Mouse (Mus musculus): ENCODE results near the gene Mtrex.
A peak's percentile ranks its signal among the peaks of the same experiment; 100 is the strongest.

Gene Mtrex

DNA sequence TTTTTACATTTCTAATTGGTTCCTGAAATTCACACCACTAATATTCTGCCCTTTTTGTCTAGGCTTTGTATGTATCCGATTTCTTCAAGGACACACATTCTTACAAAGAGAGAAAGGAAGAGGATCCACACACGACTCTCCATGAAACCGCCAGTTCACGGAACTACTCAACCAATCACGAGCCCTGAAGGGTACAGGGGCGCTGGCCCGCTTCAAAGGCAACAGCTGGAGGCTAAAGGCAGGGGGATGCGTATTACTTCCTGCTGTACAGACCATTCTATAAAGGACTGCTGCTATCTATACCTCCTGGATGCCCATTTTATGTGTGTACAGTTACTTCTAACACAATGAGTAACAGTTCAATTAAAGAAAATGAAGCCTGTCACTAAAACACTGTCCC, 59.8 kb downstream of the Mtrex start:
- DNase-seq, result no peak

DNA sequence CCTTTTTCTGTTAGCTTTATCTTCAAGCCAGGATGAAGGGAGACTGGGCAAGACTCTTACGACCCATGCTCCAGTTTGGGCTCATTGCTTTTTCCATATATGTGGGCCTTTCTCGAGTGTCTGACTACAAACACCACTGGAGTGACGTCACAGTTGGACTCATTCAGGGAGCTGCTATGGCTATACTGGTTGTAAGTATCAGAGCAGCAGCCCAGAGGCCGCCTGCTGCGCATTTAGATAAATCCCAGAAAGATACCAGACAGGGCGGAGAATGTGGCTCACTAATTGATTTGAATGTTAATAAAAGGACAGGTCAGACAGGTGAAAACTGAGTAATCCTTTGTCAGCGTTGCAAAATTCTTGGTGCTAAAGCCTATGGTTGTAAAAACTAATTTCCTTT, 60.4 kb downstream of the Mtrex start:
- no peak for DNase-seq

DNA sequence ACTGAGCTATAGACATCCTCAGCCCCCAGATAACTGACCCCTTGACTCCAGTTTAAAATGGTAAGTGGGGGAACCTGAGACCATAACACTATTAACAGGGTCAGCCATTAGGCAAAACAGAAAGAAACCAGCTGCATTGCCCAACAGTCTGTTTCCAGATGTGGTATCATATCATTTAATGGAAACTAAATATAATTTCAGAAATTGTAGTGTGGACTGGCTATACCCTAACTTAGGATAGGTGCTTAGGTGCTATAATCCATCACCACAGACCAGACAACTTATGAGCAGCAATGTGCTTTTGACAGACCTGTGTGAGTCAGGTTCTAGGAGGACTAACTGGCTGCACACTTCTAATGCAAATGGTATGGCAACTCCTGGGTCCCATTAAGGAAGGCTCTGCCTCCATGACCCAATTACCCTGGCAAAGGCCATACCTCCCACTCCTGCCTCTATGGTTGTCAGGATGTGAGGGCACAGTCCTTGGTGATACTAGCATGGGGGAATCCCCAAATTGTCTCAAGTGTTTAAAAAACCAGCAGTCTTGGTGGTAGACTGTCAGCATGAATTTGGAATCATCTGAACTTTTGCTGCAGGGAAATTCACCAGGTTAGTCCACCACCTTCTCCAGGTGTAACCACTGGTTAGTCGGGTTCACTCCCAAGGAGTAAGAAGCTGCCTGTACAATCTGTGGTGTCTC, 64.1 kb downstream of the Mtrex start:
- no peak for DNase-seq

DNA sequence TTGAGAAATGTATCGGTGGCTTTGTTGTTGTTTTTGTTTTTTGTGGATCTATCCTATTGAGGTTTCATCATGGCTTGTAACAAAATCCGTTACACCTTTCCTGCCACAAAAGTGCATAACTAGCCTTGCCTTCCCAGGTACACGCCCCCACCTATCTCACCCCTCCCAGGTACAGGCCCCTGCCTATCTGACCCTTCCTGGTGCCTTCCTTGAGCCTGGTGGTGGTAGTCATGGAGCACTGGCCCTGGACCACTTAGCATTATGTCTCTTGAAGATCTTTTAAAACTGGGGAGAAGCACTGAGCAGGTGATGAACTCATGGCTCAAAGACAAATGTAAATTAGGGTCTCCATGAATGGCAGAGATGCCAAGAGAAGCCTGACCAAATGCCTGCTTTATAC, 64.9 kb downstream of the Mtrex start:
- DNase-seq, result no peak

DNA sequence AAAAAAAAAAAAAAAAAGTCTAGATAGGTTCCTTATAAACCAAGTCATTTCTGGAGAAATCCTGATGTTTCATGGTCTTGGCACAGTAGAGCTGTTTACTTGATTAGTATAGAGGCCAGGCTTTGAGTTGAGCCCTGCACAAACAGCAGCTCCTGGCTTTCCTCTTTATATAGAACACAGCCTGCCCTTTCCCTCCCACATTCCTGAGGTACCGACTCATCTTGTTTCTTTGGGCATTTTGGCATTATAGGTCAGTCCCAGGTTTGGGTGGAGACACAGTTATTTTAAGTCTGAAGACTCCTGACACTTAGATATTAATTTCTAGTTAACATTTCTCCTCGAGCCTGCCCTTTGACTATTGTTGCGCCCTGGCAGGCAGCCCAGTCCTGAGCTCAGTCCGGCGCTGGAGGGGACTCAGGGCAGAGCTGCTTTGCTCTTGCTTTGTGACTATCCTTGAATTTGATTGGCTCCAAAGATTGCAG, 65.3 kb downstream of the Mtrex start:
- peak; percentile 72 to 82 for DNase-seq

DNA sequence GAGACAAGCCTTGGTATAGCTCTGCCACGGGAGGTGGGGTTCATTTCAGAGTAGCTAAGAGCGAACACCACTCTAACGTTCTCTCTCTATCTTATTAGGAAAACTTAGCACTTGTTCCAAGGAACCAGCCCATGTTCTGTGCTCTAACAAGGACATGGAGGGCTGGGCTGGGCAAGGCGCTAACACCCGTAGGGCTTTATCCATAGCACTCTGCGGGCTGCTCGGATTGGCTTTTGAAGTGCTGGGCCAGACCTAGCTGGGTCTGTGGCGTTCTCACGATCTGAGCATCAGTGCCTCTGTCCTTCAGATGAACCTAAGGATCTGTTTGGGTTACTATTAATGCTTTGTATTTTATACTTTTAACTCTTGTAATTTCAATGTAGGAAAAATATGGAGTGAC, 66.3 kb downstream of the Mtrex start:
- DNase-seq, result no peak

DNA sequence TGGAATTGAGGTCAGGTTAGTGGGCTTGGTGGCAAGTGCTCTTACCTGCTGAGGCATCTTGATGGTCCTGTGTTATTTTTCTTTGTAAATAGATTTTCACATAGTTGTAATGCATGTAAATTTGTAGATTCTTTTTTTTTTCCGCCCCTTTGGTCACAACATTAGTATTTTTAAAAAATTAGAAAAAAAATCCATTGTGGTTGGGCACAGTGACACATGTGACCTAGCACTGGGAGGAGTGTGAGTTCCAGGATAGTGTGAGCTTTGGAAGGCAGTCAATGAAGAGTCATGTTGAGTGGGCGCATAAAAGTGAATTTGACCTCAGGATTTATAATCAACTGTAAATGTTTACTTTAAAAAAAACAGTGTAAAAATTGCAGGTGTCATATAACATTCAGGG, 66.8 kb downstream of the Mtrex start:
- DNase-seq, result no peak

DNA sequence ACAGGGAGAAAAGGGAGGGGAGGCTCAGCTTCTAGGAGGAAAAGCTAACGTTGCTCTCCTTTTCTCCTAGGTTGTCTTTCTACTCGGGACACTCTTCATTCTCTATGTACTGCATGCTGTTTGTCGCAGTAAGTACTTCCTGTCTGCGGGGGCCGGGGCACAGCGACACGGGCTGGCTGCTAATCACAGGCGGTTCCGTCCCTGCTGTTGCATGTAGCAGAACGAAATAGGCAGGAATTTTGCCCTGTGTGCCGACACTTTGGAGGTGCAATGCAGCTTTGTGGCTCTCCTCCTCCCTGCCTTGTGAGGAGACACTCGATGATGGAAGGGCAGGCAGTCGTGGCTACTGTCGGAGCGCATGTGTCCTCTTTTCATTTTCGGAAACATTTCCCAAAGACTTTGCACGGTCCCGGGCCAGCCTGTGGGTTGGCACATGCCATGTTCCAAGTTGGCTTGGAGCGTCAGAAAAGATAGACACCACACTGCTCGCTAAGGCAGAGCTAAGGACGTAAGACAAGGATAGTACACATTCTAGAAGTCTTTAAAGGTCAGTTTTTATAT, 67.5 kb downstream of the Mtrex start:
- no peak for DNase-seq

DNA sequence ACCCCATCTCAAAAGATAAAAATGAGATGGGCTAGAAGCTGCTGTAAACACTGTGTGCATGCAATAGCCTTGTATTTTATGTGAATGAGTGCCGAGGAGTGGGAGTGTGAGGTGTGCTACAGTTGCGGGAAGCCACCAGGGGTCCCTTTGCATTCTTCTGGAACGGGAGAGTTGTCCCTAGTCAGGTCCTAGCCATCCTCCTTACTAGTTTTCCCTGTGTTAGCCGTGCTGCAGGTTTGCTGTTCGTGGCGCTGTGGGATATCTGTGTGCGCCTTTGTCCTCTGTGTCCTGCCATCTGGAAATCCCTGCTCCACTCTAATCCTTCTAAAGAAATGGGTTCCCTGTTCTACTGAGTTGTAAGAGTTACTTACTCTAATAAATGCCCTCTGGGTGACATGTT, 69.3 kb downstream of the Mtrex start:
- DNase-seq, result no peak

DNA sequence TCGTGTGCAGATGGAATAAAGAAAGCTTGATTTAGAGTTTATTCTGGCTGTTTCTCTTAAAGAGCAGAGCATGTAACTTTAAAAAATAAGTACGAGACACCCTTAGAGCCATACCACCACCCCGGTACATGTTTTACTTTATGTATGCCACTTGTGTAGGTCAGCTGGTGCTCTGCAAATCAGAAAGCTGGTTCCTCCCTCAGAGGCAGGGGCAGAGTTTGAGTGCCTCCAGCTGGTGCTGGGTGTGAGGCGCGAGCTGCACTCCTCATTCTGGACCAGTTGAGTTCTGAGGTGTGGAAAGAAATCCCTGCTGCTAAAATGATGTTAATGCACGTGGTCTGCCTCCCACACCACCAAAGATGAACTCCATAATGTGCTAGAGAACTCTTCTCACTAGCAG, 72.8 kb downstream of the Mtrex start:
- peak in 1 of 2 experiments; percentile 24 for DNase-seq

DNA sequence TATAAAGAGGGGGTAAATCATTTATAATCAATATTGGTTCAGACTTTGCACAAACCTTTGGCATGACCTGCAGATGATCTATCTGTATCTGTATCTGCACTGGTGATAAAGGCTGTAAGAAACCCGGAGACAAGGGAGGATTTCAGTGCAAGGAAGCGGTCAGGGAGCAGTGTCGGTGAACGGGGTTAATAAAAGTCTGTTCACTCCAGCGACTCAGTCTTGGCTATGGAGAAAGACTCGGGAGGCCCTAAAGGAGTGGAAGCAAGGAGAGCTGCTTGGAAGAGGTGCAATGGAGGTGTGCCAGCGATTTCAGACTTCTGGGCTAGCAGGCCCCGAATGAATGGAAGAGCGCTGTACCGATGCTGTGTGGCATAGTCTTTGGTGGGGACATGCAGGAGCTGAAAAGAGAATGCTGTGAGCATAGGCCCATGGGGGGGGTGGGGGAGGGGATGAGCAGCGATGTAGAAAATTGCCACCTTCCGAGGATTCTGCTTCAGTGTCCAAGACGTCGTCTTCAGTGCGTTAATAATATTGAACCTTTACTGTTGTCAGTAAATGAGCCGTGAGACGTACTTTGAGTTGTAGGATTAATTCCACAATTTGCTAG, 73.4 kb downstream of the Mtrex start:
- no peak for DNase-seq

DNA sequence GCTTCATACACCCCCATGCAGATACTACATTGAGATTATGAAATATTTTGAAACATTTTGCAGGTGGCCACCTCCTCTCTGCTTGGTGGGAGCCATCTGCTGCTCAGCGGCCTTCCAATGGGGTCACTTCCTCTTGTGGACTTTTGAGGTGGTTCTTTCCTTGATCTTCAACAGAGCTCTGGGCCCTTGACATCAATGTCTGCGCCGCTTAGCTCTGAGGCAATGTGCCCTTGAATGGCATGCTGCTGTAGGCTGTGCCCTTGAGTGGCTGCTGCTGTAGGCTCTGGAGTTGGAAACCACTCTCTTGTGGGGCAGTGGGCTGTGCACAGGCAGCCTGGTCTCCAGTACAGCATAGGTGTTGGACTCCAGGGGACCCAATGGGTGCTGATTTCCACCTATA, 81.3 kb downstream of the Mtrex start:
- DNase-seq, result no peak

DNA sequence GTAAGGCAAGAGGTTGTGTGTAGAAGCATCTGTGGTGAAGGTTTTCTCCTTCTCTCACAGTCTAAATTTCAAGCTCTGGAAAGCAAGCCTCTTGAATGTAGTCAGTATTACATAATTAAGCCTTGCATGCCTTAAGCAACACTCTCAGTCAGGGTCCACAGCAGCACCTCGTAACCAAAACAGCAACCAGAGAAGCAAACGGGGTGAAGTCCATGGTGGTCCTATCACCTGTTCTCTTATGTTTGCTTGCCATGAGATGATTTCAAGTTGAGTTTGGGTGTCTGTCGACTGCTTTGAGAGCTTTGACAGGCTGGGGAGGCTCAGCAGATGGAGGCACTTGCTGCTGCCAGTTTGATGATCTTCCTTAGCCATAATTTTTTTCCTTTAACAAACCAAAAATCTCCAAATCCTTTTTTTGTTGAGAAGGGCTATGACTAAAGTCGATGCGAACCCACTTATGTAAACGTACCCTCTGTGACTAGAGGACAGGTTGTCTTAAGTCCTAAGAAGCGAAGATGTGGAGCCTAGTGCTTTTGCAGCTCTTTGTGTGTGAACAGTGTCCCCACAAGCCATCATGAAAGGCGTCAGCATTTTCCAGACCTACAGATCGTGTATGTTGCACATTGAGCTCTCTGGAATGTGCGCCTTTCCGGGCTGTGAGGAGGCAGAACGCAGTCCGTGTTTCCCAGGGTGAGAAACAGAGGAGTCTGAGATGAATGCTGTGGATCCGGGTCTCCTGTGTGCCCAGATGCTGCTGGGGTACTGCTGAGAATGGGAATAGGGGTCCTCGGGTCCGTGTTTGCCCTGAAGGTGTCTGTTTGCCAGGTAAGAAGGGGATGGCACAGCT, 86.7 kb downstream of the Mtrex start:
- no peak for DNase-seq

DNA sequence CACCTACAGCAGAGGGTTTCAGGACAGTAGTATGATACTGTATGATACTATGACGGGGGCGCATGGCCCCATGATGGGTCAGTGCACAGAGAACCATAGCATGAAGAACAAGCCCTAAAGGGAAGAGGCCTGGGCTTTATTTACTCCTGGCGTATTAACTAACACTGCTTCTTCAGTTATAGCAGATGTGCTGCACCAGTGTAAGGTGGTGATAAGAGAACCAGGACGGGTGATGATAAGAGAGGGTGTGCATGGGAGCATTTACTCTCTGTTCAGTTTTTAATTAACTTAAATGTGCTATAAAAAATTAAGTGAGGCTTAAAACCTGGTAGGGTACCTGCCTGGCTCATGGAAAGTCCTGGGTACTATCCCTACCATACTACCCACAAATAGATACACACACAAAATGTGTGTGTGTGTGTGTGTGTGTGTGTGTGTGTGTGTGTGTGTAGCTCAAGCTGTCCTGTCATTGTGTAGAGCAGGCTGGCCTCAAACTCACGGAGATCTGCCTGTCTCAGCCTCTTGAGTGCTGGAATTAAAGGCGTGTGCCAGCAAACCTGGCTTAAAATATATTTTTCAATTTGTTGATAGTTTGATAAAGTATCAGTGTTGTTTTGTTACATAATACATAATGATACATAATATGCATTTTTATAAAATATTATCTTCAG, 88.5 kb downstream of the Mtrex start:
- no peak for DNase-seq

DNA sequence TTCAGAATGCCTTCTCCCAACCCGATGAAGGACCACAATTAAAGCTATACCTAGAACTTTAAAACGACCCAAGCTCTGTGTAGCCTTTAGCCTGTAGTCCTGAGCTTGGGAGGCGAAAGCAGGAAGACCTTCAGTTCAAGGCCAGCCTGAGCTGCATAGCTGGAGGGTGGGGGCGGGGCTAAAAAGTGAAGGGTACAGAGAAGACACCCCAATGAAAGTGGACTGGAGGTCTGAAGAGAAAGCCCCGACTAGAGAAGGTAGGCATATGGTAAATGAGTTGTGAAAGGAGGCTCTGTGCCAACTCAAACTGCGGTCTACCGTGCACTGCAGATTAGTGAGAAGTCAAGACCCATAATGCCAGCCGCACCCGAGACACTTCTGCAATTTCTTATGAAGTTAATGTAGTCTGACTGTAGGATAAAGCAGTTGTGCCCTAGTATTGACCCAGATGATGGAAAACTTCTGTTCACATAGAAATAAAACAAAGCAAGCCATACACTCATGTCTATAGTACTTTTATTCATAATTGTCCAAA, 89.5 kb downstream of the Mtrex start:
- no peak for DNase-seq

DNA sequence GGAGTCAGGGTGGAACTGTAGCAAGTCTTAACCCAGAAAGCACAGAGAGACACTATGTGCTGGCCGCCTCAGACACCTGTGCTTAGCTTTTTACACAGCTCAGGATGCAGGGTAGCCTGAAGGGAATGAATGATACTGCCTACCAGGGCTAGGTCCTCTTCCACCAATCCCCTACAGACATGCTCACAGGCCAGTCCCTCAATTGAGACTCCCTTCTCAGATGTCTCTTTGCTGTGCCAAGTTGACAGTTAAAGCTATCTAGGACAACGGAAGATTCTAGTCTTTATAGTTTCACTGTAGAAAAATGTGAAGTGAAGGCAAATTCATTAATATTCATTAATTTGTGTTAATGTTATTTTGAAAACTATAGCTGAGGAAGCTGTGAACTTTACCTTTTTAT, 90.2 kb downstream of the Mtrex start:
- no peak for DNase-seq

DNA sequence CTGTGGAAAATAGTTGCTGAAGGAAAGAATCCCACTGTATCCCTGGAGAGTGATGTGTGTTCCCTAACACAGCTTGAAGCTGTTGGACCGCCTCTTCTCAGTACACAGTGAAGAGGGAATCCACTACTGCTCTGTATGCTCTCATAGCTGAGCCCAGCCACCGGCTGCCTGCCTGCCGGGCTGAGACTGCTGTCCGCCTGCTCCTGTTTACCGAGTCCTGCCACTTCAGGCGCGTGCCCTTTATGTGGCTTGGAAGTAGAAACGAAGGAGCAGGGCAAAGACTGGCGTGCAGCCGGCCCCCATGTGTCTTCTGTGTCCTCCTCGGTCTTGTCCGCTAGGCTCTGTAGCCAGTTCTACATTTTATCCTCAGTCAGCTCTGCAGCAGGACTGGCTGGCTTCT, 92.1 kb downstream of the Mtrex start:
- peak in 1 of 2 experiments; percentile 46 for DNase-seq

DNA sequence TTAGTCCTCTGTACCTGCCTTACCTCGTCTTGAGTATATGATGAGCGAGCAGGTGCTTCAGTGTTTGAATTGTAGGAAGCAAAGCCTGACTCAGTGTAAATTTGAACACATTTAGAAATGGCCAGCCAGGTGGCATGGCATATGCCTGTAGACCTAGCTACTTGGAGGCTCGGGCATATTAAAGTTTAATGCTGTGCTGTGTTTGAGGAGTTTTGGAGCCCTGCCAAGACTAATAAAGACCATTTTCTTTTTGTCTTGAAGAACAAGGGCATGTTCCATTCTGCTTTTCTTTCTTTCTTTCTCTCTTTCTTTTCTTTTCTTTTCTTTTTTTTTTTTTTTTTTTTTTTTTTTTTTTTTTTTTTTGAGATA, 93.3 kb downstream of the Mtrex start:
- no peak for DNase-seq

DNA sequence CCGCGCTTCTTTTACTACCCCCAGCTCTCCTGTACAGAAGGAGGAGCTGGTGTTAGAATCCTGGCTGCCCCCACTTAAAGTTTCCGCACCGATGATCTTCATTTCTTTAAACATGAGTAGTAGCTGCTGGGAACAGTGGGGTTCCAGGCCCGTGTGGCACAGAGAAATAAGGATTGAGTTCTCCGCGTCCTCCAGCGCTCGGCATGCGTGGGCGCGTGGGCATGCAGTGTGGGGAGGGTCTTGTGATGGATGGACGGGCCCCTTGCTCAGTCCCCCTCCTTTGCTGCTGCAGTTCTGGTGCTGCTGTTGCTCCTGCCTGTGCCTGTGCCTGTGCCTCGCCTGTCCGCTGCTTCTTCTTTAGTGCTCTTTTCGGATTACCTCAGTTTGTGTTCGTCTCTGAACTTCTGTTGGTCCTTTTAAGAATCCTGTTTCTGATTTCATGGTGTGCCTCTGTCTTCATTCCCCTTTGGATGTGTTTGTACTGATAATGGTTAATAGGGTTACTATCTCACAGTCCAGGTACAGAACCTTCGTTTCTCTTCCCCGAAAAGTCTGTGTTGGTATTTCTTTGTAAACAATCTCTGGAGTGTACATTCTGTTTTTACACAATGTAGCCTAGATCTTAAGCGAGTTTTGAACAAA, 93.8 kb downstream of the Mtrex start:
- DNase-seq, result peak; percentile 12 to 16

DNA sequence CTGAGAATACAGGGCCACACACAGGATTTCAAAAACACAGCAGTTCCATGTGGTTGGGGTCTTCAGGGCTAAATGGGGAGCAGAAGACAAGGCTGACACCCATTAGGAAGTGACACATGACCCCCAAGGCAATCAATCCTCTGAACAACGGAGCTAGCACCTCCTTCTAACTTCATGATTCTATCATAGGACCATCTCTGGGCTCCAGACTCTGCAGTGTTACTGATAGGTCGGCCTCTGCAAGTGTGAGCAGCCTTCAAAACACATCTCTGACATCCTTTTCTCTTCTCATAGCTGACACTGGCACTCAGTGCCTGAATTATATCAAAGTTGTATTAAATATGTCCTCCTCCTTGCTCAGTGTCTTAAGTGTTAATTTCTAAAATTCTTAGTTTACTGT, 94.6 kb downstream of the Mtrex start:
- DNase-seq, result no peak

DNA sequence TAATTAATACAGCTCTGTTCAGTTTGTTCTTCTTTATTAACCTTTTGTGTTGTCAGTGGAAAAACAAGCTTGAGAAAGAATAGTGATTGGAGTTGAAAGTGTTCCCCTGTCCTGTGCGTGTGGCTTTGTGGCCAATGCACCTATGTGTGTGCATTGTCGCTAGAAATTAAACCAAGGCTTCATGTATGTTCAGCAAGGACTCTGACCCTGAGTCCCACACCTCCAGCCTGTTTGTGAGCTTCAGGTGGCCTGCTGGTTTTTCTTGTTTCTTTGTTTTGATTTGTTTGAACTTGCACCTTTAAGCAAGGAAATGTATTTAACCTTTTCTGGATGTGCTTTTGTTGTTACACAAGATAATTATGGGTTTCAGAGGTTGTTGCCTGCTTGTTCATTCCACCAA, 97.6 kb downstream of the Mtrex start:
- DNase-seq, result no peak

DNA sequence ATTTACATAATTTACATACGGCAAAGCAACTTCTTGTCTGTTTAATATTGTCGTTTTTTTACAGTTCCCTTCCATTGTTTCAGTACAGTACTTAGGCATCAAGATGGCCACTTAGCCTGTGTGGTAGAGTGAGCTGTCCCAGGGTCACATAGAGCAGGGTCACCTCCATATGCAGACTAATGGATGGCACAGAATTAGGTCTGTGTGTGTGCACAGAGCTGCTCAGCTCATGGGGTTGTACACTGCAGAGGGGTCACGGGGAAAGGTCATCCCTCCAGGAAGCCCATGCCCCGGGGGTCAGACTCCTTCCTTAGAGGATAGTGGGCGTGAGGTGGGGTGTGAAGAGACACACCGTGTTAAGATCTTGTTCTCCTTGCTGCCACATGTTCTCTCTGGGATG, 101.7 kb downstream of the Mtrex start:
- DNase-seq, result no peak
